Mouse (Mus musculus): ENCODE measurements around the gene Tinagl1. TPM values are rescaled to one million over a fixed set of nuclear protein-coding genes. Genes with fewer than 3 reads are reported as not detected.

The Tinagl1 gene
- 10 to 100 TPM; 59.7 to 64.9 TPM for total RNA-seq (2023)

DNA sequence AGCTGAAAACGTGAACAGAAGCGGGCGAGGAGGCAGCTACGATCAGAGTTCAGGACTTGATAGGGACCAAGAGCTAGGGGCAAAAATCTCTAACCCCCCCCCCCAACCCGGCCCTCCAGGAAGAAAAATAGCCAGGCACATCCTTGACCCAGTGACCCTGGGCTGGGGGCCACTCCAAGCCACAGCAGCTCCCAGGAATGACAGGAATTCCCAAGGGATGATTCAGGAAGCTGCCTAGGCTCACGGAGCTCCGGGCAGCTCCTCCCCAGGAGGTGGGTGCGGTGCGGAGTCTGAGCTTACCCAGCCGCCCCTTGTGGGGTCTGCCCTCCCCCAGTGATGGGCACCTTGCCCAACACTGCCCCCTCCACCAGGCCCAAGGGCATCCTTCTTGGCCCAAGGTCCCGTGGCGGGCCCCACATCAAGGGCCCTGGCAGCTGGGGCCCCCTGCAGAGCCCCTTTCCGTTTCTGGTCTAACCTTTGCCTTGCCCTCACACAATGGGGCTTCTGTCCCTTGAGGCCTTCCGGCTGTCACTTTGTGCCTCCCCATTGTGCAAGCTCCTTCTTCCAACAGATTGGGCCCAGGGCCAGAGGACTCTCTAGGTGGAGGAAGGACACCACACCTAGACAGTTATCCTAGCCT is at the start of gene Tinagl1:
Gene Tinagl1 (minus strand): TSS at position 51 of the 640 bp plus-strand sequence.

DNA sequence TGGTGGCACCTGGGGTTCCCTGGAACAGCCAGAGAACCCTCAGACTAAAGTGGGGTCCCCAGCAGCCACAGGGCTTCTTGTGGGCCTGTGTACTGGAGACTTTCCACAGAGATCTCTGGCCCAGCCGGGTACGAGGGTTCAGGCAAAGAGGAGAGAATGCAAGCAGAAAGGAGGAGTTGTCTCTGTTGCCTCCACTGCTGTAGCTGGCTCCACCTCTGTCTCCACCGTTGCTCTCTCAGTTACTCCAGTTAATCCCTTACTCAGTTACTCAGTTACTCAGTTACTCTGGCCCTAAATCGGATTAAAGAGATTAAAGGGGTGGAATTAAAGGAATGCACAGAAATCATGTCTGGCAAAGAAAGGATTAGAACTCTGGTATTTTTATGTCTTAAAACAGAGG is 47.3 kb upstream of the Tinagl1 start, which contains the start of gene Gm853:
Gene Gm853 (minus strand): TSS at position 223 of the 400 bp plus-strand sequence.

DNA sequence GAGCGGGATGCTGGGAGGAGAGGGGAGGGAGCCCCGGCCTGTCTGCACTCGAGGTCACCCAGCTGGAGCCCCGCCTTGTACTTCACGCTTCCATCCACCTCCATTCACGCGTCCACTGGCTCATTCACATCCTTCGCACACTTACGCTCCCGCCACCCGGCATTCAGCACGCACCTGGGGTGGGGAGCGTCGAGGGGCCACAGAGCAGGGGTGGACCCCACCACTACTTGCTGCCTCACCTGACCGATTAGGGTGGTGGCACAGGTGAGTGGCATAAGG is 35.8 kb downstream of the Tinagl1 start, which contains the start of gene Hcrtr1:
Gene Hcrtr1 (minus strand): TSS at position 146 of the 279 bp plus-strand sequence.

Other genes with a start within 250 kb of the Tinagl1 start
- under 1 TPM; 0.31 to 0.38 TPM for gene Spocd1, start 245.9 kb downstream of the Tinagl1 start, total RNA-seq (2023)
- not detected for gene Adgrb2, start 190.3 kb downstream of the Tinagl1 start, total RNA-seq (2023)
- gene Col16a1, start 127.3 kb downstream of the Tinagl1 start, total RNA-seq (2023) = under 1 TPM in 1 of 2 experiments, not detected in 1; 0.31 TPM
- gene Pef1, start 72.6 kb downstream of the Tinagl1 start, total RNA-seq (2023) = 10 to 100 TPM; 55.1 to 57.4 TPM
- under 1 TPM in 1 of 2 experiments, not detected in 1; 0.55 TPM for gene Hcrtr1, start 35.8 kb downstream of the Tinagl1 start, total RNA-seq (2023)
- not detected for gene Gm853, start 47.3 kb upstream of the Tinagl1 start, total RNA-seq (2023)
- 1 to 10 TPM; 1.3 to 1.7 TPM for gene Serinc2, start 104.1 kb upstream of the Tinagl1 start, total RNA-seq (2023)
- under 1 TPM in 1 of 2 experiments, not detected in 1; 0.53 TPM for gene Fabp3, start 133.5 kb upstream of the Tinagl1 start, total RNA-seq (2023)
- not detected for gene Gm10570, start 133.6 kb upstream of the Tinagl1 start, total RNA-seq (2023)
- gene Zcchc17, start 184.8 kb upstream of the Tinagl1 start, total RNA-seq (2023) = 10 to 100 TPM; 16.6 to 18.8 TPM
- gene Snrnp40, start 185.0 kb upstream of the Tinagl1 start, total RNA-seq (2023) = 10 to 100 TPM; 37.5 to 47.8 TPM

All from neutrophil, adult 83 days (primary cell).